Mouse (Mus musculus): Measurements from ENCODE around the gene Ubqln4. TPM values are rescaled to one million over a fixed set of nuclear protein-coding genes. Genes with fewer than 3 reads are reported as not detected.
"Not testable (repeated sequence)": the region's sequence is repeated elsewhere in the genome, so short reads cannot be mapped to it uniquely, and the experiment has no call there.

Gene Ubqln4
- total and polyA plus RNA-seq, 3 experiments: 40.6 to 81.2 (median 63.4) TPM

DNA sequence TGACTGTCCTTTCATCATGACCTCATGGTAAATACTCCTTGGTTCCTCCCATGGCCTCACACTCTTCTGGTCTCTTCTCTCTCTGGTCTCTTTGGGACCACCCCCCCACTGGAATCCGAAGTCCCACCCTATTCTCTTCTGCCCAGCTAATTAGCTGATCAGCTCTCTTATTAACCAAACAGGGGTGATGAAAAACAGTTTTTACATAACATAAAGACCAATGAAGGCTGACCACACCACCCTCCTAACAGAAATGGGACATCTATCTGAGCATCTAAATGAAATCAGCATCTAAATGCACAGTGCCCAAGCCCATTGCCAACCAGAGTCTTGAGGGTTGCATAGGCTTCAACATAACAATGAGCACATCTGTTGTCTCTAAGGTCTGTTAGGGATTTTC lies 18.3 kb downstream of the Ubqln4 start:
- TF ChIP-seq POLR2AphosphoS5 (IDR thresholded peaks at IDR 0.05; ENCODE audit: insufficient replicate concordance, low read depth, low read length) (no peak), GATA1 (IDR thresholded peaks at IDR 0.05; ENCODE audit: borderline replicate concordance, low read length) (no peak)
- Histone ChIP-seq H3K36me3 (replicated peaks) (peaks cover 38% of the 10 kb centered on the region), H3K4me1 (ENCODE audit: insufficient read depth, low read depth, low read length) (peaks cover 13% of the 10 kb centered on the region), H3K4me3 (ENCODE audit: low read depth, low read length) (no peak overlapping the region), H3K27me3 (ENCODE audit: insufficient read depth, low read length) (peaks cover 3% of the 10 kb centered on the region; the same call in 1 of the 2 replicates), H3K9me3 (replicated peaks) (no peaks in the 10 kb centered on the region)
- DNase-seq (ENCODE audit: low spot score) (no peak), ATAC-seq (ENCODE audit: extremely low read depth, insufficient number of reproducible peaks, low FRiP score, poor library complexity, severe bottlenecking) (no peak)

DNA sequence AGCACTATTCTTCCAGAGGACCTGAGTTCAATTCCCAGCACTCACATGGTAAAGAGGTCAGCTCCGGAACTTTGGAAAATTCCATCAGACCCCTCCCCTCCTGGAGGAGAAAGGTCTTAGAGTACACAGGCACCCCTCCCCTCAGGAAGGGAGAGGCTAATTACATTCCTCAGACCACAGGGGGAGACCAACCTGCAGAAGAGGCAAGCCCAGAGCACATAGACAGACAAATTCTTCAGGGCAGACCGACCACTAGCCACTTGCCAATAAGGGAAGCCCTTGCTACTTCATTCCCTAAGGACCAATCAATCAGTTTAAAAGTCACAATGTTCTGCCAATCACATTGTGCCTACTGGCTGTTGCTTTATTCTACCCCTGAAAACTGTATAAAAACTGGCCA lies 19.3 kb downstream of the Ubqln4 start:
- Histone ChIP-seq H3K4me1 (ENCODE audit: insufficient read depth, low read depth, low read length) (peaks cover 13% of the 10 kb centered on the region), H3K36me3 (replicated peaks) (peaks cover 29% of the 10 kb centered on the region), H3K27me3 (ENCODE audit: insufficient read depth, low read length) (peaks cover 3% of the 10 kb centered on the region; the same call in 1 of the 2 replicates), H3K4me3 (ENCODE audit: low read depth, low read length) (no peak overlapping the region), H3K9me3 (replicated peaks) (no peaks in the 10 kb centered on the region)
- ATAC-seq (ENCODE audit: extremely low read depth, insufficient number of reproducible peaks, low FRiP score, poor library complexity, severe bottlenecking) (no peak), DNase-seq (ENCODE audit: low spot score) (no peak)
- TF ChIP-seq GATA1 (IDR thresholded peaks at IDR 0.05; ENCODE audit: borderline replicate concordance, low read length): no peak
- TF ChIP-seq TAL1 (conservative IDR thresholded peaks at IDR 0.05; ENCODE audit: low read depth, low read length): no peak
- no peak for TF ChIP-seq POLR2AphosphoS5 (IDR thresholded peaks at IDR 0.05; ENCODE audit: insufficient replicate concordance, low read depth, low read length)
- no peak for TF ChIP-seq CTCF (IDR thresholded peaks at IDR 0.05; ENCODE audit: low read depth, low read length)
- no peak for TF ChIP-seq GATA2 (IDR thresholded peaks at IDR 0.05; ENCODE audit: borderline replicate concordance, low read depth, low read length)

DNA sequence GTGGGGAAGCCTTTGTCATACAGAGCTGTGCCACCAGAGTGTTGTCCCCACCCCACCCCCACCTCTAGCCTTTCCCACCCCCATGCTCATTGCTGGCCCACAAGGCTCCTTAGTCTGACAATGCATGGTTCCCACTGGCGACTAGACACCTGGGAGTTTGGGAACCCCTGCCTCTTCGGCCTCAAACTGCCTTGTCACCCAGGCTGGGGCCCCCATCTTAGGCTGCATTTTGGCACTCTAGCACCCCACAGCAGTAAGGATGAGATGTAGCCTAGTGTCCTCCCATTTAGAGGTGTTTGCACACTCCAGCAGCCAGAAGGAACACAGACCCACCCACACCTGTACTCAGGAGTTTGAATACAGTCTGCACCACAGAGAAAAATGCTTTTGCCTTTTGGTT lies 20.3 kb downstream of the Ubqln4 start:
- DNase-seq (ENCODE audit: low spot score): no peak
- peaks cover 20% of the 10 kb centered on the region for H3K36me3 ChIP-seq (replicated peaks)
- TF ChIP-seq GATA2 (IDR thresholded peaks at IDR 0.05; ENCODE audit: borderline replicate concordance, low read depth, low read length): no peak
- TF ChIP-seq TAL1 (conservative IDR thresholded peaks at IDR 0.05; ENCODE audit: low read depth, low read length): no peak
- TF ChIP-seq CTCF (IDR thresholded peaks at IDR 0.05; ENCODE audit: low read depth, low read length): no peak
- TF ChIP-seq POLR2AphosphoS5 (IDR thresholded peaks at IDR 0.05; ENCODE audit: insufficient replicate concordance, low read depth, low read length): no peak
- no peak for TF ChIP-seq GATA1 (IDR thresholded peaks at IDR 0.05; ENCODE audit: borderline replicate concordance, low read length)

DNA sequence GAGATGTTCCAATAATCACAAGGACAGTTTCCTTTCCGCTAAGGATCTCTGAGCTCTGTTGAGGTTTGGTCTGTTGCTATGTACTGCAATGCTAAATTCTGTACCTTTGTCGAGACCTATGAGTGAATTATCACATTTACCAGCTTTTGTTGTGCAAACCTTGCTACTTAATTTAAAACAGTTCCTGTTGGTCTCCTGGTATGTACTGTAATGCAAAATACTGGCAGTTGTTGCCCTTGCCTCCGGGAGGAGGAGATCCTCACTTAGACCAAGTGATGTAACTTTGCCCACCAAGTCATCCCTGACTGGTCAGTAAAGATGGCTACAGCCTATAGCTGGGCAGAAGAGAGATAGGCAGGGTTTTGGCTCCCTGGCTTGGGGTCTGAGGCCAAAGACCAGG lies 22.0 kb downstream of the Ubqln4 start, which contains the start of gene Ssr2:
Gene Ssr2 (plus strand): TSS at position 337 of the 400 bp plus-strand sequence.
- DNase-seq (ENCODE audit: low spot score) (no peak), ATAC-seq (ENCODE audit: extremely low read depth, insufficient number of reproducible peaks, low FRiP score, poor library complexity, severe bottlenecking) (no peak)
- H3K4me3 ChIP-seq (ENCODE audit: low read depth, low read length): no peak within 1 kb of the TSS
- peaks cover 3% of the 10 kb centered on the region; the same call in 1 of the 2 replicates for H3K27me3 ChIP-seq (ENCODE audit: insufficient read depth, low read length)
- TF ChIP-seq TAL1 (conservative IDR thresholded peaks at IDR 0.05; ENCODE audit: low read depth, low read length) (no peak), POLR2AphosphoS5 (IDR thresholded peaks at IDR 0.05; ENCODE audit: insufficient replicate concordance, low read depth, low read length) (no peak), GATA1 (IDR thresholded peaks at IDR 0.05; ENCODE audit: borderline replicate concordance, low read length) (no peak), CTCF (IDR thresholded peaks at IDR 0.05; ENCODE audit: low read depth, low read length) (no peak), GATA2 (IDR thresholded peaks at IDR 0.05; ENCODE audit: borderline replicate concordance, low read depth, low read length) (no peak)
- H3K36me3 ChIP-seq (replicated peaks): peaks cover 2% of the 10 kb centered on the region
- H3K4me1 ChIP-seq (ENCODE audit: insufficient read depth, low read depth, low read length): peaks cover 14% of the 10 kb centered on the region
- no peaks in the 10 kb centered on the region for H3K9me3 ChIP-seq (replicated peaks)

More for the DNA sequence above, 20.3 kb downstream of the Ubqln4 start:
- Histone ChIP-seq H3K27me3 (ENCODE audit: insufficient read depth, low read length) (peaks cover 3% of the 10 kb centered on the region; the same call in 1 of the 2 replicates), H3K4me3 (ENCODE audit: low read depth, low read length) (no peak overlapping the region), H3K9me3 (replicated peaks) (no peaks in the 10 kb centered on the region), H3K4me1 (ENCODE audit: insufficient read depth, low read depth, low read length) (peaks cover 9% of the 10 kb centered on the region)
- ATAC-seq (ENCODE audit: extremely low read depth, insufficient number of reproducible peaks, low FRiP score, poor library complexity, severe bottlenecking): no peak

DNA sequence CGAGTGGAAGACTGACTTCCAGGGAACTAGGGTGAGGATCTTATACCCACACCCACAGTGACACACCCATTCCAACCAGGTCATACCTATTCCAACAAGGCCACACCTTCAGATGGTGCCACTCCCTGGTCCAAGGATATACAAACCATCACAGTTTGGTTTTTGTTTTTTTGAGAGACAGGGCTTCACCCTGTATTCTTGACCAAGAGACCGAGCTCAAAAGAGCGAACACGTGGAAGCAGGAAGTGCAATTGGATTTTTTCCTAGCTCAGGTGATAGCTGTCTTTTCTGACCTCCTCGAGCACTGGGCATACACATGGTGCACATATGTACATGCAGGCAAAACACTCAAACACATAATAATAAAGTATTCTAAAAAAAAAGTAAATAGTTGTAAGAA lies 24.3 kb downstream of the Ubqln4 start:
- not testable (repeated sequence) for H3K4me3 ChIP-seq (ENCODE audit: low read depth, low read length); H3K9me3 ChIP-seq (replicated peaks); ATAC-seq (ENCODE audit: extremely low read depth, insufficient number of reproducible peaks, low FRiP score, poor library complexity, severe bottlenecking); DNase-seq (ENCODE audit: low spot score); H3K27me3 ChIP-seq (ENCODE audit: insufficient read depth, low read length)
- peaks cover 21% of the 10 kb centered on the region for H3K36me3 ChIP-seq (replicated peaks)
- H3K4me1 ChIP-seq (ENCODE audit: insufficient read depth, low read depth, low read length): peaks cover 21% of the 10 kb centered on the region

DNA sequence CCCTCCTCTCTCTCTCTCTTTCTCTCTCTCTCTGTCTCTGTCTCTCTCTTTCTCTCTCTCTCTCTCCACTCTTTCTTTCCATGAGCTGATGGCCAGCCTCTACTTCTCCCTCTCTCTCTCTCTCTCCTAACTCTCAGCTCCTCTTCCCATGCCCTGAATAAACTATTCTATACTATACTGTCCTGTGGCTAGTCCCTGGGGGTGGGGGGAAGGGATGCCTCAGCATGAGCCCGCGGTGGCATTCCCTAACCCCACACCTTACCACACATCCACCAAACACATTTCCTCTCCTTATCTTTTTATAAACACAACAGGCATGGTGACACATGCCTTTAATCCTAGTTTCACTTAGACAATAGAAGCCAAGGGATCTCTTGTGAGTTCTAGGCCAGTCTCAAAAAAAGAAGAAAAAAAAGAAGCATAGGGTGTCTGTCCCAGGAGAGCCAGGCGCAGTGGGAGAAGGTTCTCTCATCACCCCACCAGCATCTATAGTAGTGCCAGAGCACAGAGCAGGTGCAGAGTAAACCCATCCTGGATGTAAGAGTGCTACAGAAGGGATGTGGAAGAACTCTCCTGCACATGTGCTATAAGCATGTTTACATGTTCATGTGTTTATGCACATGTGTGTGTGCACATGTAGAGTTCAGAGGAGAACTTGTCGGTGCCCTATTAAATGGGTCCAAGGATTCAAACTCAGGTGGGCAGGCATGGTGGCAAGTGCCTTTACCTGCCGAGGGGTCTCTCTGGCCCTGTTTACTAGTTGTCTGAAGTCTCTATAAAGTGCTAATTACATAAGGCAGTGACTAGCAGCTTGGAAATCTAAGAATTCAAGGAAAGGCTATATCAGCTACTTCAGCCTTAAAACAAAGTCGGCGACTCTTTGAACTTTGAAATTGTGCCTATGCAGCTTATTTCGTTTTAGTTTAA lies 25.2 kb downstream of the Ubqln4 start:
- ATAC-seq (ENCODE audit: extremely low read depth, insufficient number of reproducible peaks, low FRiP score, poor library complexity, severe bottlenecking) (no peak), DNase-seq (ENCODE audit: low spot score) (no peak)
- TF ChIP-seq GATA1 (IDR thresholded peaks at IDR 0.05; ENCODE audit: borderline replicate concordance, low read length) (no peak), CTCF (IDR thresholded peaks at IDR 0.05; ENCODE audit: low read depth, low read length) (no peak), POLR2AphosphoS5 (IDR thresholded peaks at IDR 0.05; ENCODE audit: insufficient replicate concordance, low read depth, low read length) (no peak)
- Histone ChIP-seq H3K4me3 (ENCODE audit: low read depth, low read length) (peak overlapping the region; percentile 88), H3K4me1 (ENCODE audit: insufficient read depth, low read depth, low read length) (peaks cover 27% of the 10 kb centered on the region), H3K27me3 (ENCODE audit: insufficient read depth, low read length) (0 out of 2 replicates have a peak, but pooled peaks cover 3% of the 10 kb centered on the region), H3K36me3 (replicated peaks) (peaks cover 30% of the 10 kb centered on the region), H3K9me3 (replicated peaks) (no peaks in the 10 kb centered on the region)
